Comparison of ENCODE assay signal across 8 mouse cellular contexts in genomic region chr9:53535416-53536320, GRCm38 (mm10). TPM values are rescaled to one million over a fixed set of nuclear protein-coding genes. Genes with fewer than 3 reads are reported as not detected.
DNase-seq lines count a peak whose midpoint lies in the region; ATAC-seq lines count a peak whose summit lies in the region.

No protein-coding gene starts in this region.

- no peak for ATAC-seq in heart, embryonic 16.5 days (replicated peaks; ENCODE audit: extremely low read depth, insufficient read depth, low FRiP score)
- ATAC-seq in midbrain, embryonic 16.5 days = no peak

- H3K27me3 ChIP-seq in heart, embryonic 16.5 days (ENCODE audit: control insufficient read depth, insufficient read depth, low read length) = no peaks in the 10 kb centered on the region
- no peaks in the 10 kb centered on the region for H3K27me3 ChIP-seq in midbrain, embryonic 16.5 days (ENCODE audit: control insufficient read depth, insufficient read depth, low read depth, low read length)

- H3K9ac ChIP-seq in heart, embryonic 16.5 days (ENCODE audit: low read length) = peak overlapping the region; percentile 81
- peak overlapping the region; percentile 71 for H3K9ac ChIP-seq in midbrain, embryonic 16.5 days (ENCODE audit: low read depth, low read length)

- peak overlapping the region; percentile 79 for H3K4me3 ChIP-seq in heart, embryonic 16.5 days (ENCODE audit: low read length)
- H3K4me3 ChIP-seq in midbrain, embryonic 16.5 days (ENCODE audit: low read depth, low read length) = peak overlapping the region; percentile 85

- H3K36me3 ChIP-seq in heart, embryonic 16.5 days (ENCODE audit: control insufficient read depth, insufficient read depth) = no peaks in the 10 kb centered on the region
- H3K36me3 ChIP-seq in midbrain, embryonic 16.5 days (ENCODE audit: control insufficient read depth, insufficient read depth, low read length) = 0 out of 2 replicates have a peak, but pooled peaks cover 2% of the 10 kb centered on the region

- H3K4me2 ChIP-seq in heart, embryonic 16.5 days (ENCODE audit: low read depth, low read length) = peak overlapping the region; percentile 98
- H3K4me2 ChIP-seq in midbrain, embryonic 16.5 days (ENCODE audit: low read length) = peak overlapping the region; percentile 96

- H3K4me1 ChIP-seq in heart, embryonic 16.5 days (ENCODE audit: control insufficient read depth, insufficient read depth, low read length) = peaks cover 18% of the 10 kb centered on the region
- H3K4me1 ChIP-seq in midbrain, embryonic 16.5 days (ENCODE audit: control insufficient read depth, insufficient read depth, low read length) = peaks cover 22% of the 10 kb centered on the region

- peak overlapping the region; percentile 93 for H3K27ac ChIP-seq in heart, embryonic 16.5 days (ENCODE audit: low read length)
- H3K27ac ChIP-seq in midbrain, embryonic 16.5 days (ENCODE audit: low read length) = peak overlapping the region; percentile 72

- H3K9me3 ChIP-seq in heart, embryonic 16.5 days (replicated peaks; ENCODE audit: control insufficient read depth, low read length) = no peaks in the 10 kb centered on the region
- no peaks in the 10 kb centered on the region for H3K9me3 ChIP-seq in midbrain, embryonic 16.5 days (replicated peaks; ENCODE audit: control insufficient read depth, low read length, poor library complexity, severe bottlenecking)

- peak; percentile 4 for DNase-seq in ovary, postnatal 36 days (ENCODE audit: low spot score)
- DNase-seq in ovary, postnatal 14 days (ENCODE audit: low spot score) = no peak
- DNase-seq in cerebellum, adult 9-10 months = peak; percentile 23
- peak; percentile 14 to 32 for DNase-seq in kidney, postnatal 4 days
- peak; percentile 56 for DNase-seq in yolk sac, embryonic 10.5 days (ENCODE audit: low spot score)
- DNase-seq in layer of hippocampus, adult 9-10 months (ENCODE audit: low spot score) = no peak

- WGBS in heart, embryonic 16.5 days = 14% methylated on average over 17 of the region's 17 CpGs
- WGBS in midbrain, embryonic 16.5 days = 23% methylated on average over 17 of the region's 17 CpGs

RNA-seq across cellular contexts. Expression of gene Atm, which starts 0.9 kb away (rescaled TPM):
- polyA plus RNA-seq in heart, embryonic 16.5 days (2015; fragmentation: Nextera tagmentation; extraction: Ambion mirVana) = 5.8 and 6.2 TPM in 2 replicates
- polyA plus RNA-seq in midbrain, embryonic 16.5 days (2015; fragmentation: Nextera tagmentation; extraction: Ambion mirVana) = 6.6 and 7.9 TPM in 2 replicates

RNA-seq across cellular contexts. Expression of gene Npat, which starts 1.2 kb away (rescaled TPM):
- 11.2 and 11.7 TPM in 2 replicates for polyA plus RNA-seq in heart, embryonic 16.5 days (2015; fragmentation: Nextera tagmentation; extraction: Ambion mirVana)
- polyA plus RNA-seq in midbrain, embryonic 16.5 days (2015; fragmentation: Nextera tagmentation; extraction: Ambion mirVana) = 11.1 and 11.2 TPM in 2 replicates

Comparison
In these comparisons a context has a peak if more than half of its experiments do, and no peak if none do; other contexts are left out.
1. DNase-seq: peak in ovary, postnatal 36 days (single experiment), cerebellum, adult 9-10 months (single experiment), kidney, postnatal 4 days (2 of 2) and yolk sac, embryonic 10.5 days (single experiment); none in ovary, postnatal 14 days (single experiment) and layer of hippocampus, adult 9-10 months (single experiment).